Mouse (Mus musculus) testis, adult 10 weeks (tissue): ENCODE measurements around the gene Olfr275. TPM values are rescaled to one million over a fixed set of nuclear protein-coding genes. Genes with fewer than 3 reads are reported as not detected.

Source experiments
- polyA plus RNA-seq: library from polyadenylated mRNA; stranded (reverse); fragments of 350-450 nt; fragmentation: Illumina TruSeq; extraction: RNeasy Lipid Tissue Mini Kit (QIAGEN cat#74804); gene quantifications from one replicate; pipeline ENCODE4 v1.2.3, GENCODE M21; 2014; ENCODE audit warnings: low read depth, low replicate concordance

The Olfr275 gene
- 16.4 TPM for polyA plus RNA-seq

GRCm38 (mm10) chr4:52814304-52814703 is at the start of gene Olfr275:
TSS of gene Olfr275 (plus strand) at chr4:52814604.

GRCm38 (mm10) chr4:52859136-52859535 is 44.7 kb downstream of the Olfr275 start, which contains the start of gene Olfr273:
TSS of gene Olfr273 (minus strand) at chr4:52859236.

Other genes starting within 250 kb of the Olfr275 start
- 422 TPM for gene Toporsl, start 218.3 kb upstream of the Olfr275 start, polyA plus RNA-seq
- not detected for gene Olfr273, start 44.6 kb downstream of the Olfr275 start, polyA plus RNA-seq
- not detected for gene Olfr272, start 104.6 kb downstream of the Olfr275 start, polyA plus RNA-seq
- gene Olfr270, start 149.9 kb downstream of the Olfr275 start, polyA plus RNA-seq = not detected
- 210 TPM for gene Nipsnap3a, start 174.7 kb downstream of the Olfr275 start, polyA plus RNA-seq
- gene Nipsnap3b, start 197.3 kb downstream of the Olfr275 start, polyA plus RNA-seq = 7.1 TPM